Mouse (Mus musculus): Measurements from ENCODE around the gene Gm13305. TPM values are rescaled to one million over a fixed set of nuclear protein-coding genes. Genes with fewer than 3 reads are reported as not detected.
"Not testable (repeated sequence)": the region's sequence is repeated elsewhere in the genome, so short reads cannot be mapped to it uniquely, and the experiment has no call there.

The Gm13305 gene
- not detected in 2 replicates for total RNA-seq (2014; rRNA removed)
- 0.10 TPM in 1 of 2 replicates, not detected in the other for polyA plus RNA-seq (2012; rRNA removed)

GRCm38 (mm10) chr4:42168503-42168902, at the start of gene Gm13305:
TSS of gene Gm13305 (minus strand) at chr4:42168603.
- not testable (repeated sequence) for H3K36me3 ChIP-seq (ENCODE audit: control insufficient read depth, insufficient read depth, low read length); H3K27me3 ChIP-seq (ENCODE audit: control insufficient read depth, insufficient read depth, low read length); H3K4me1 ChIP-seq (ENCODE audit: control insufficient read depth, insufficient read depth, low read length); H3K9ac ChIP-seq (ENCODE audit: low read depth, low read length); H3K27ac ChIP-seq (replicated peaks; ENCODE audit: insufficient read depth, low read depth, low read length); H3K79me2 ChIP-seq (ENCODE audit: control insufficient read depth, insufficient read depth, low read length); DNase-seq (ENCODE audit: extremely low read depth, low read depth, low spot score); H3K4me3 ChIP-seq (ENCODE audit: insufficient read depth, low read depth, low read length)
- no CpG with 5 or more reads among the region's 7 CpGs for WGBS

- not testable (repeated sequence) for DNase-seq (ENCODE audit: extremely low read depth, low read depth, low spot score); H3K4me1 ChIP-seq (ENCODE audit: control insufficient read depth, insufficient read depth, low read length); H3K9ac ChIP-seq (ENCODE audit: low read depth, low read length); H3K36me3 ChIP-seq (ENCODE audit: control insufficient read depth, insufficient read depth, low read length); H3K4me3 ChIP-seq (ENCODE audit: insufficient read depth, low read depth, low read length); H3K27me3 ChIP-seq (ENCODE audit: control insufficient read depth, insufficient read depth, low read length); H3K27ac ChIP-seq (replicated peaks; ENCODE audit: insufficient read depth, low read depth, low read length); H3K79me2 ChIP-seq (ENCODE audit: control insufficient read depth, insufficient read depth, low read length)
- WGBS, result no CpG with 5 or more reads among the region's 25 CpGs
Observed at GRCm38 (mm10) chr4:42184980-42185372, 16.6 kb upstream of the Gm13305 start.

- H3K27ac ChIP-seq (replicated peaks; ENCODE audit: insufficient read depth, low read depth, low read length); H3K79me2 ChIP-seq (ENCODE audit: control insufficient read depth, insufficient read depth, low read length); H3K27me3 ChIP-seq (ENCODE audit: control insufficient read depth, insufficient read depth, low read length); H3K9ac ChIP-seq (ENCODE audit: low read depth, low read length); H3K4me3 ChIP-seq (ENCODE audit: insufficient read depth, low read depth, low read length); H3K36me3 ChIP-seq (ENCODE audit: control insufficient read depth, insufficient read depth, low read length); DNase-seq (ENCODE audit: extremely low read depth, low read depth, low spot score); H3K4me1 ChIP-seq (ENCODE audit: control insufficient read depth, insufficient read depth, low read length): not testable (repeated sequence)
- no CpG with 5 or more reads among the region's 58 CpGs for WGBS
Observed at GRCm38 (mm10) chr4:42184324-42184979, 16.0 kb upstream of the Gm13305 start.

DNA sequence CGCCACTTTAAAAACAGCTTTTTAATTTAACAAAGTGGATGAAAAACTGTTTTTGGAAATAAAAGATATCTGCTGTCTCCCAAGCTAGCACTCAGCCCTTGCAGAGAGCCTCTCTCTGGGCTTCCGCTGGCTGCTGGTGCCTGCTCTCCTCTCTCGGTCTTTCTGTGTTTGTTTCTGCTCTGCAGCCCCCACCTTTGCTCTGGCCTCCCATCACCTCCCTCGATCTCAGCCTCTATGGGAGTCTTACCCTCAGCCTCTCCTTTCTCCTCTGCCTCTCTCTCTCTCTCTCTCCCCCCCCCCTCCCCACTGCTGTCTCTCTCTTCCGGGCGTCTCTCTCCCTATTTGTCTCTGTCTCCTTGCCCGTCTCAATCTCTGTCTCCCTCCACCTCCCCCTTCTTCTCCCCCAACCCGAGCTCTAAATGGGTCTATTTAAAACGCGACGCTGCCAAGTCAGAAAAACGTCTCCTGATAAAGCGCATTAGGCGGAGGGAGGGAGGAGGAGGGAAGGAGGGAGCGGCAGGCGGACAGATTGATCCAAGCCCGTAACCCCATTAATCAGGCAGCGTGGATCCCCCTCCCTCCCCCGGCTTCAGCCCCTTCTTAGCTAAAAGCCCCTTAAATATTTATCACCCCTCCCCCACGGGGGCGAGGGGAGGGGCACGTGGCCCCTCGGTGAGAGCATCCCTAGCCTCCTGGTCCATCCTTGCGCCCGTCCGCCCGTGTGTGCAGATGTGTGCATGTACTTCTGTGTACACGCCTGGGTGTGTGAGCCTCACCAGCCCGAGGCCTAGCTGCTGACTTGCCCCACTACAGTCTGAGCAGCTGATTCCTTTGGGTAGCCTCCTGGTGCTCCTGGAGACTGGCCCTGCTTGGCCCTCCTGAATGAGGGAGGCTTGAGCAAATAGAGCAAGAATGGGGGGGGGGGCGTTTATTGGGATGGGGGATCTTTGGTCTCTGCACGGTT, 15.1 kb upstream of the Gm13305 start:
- not testable (repeated sequence) for H3K4me3 ChIP-seq (ENCODE audit: insufficient read depth, low read depth, low read length); H3K4me1 ChIP-seq (ENCODE audit: control insufficient read depth, insufficient read depth, low read length); H3K9ac ChIP-seq (ENCODE audit: low read depth, low read length); H3K79me2 ChIP-seq (ENCODE audit: control insufficient read depth, insufficient read depth, low read length); H3K36me3 ChIP-seq (ENCODE audit: control insufficient read depth, insufficient read depth, low read length); H3K27me3 ChIP-seq (ENCODE audit: control insufficient read depth, insufficient read depth, low read length); DNase-seq (ENCODE audit: extremely low read depth, low read depth, low spot score); H3K27ac ChIP-seq (replicated peaks; ENCODE audit: insufficient read depth, low read depth, low read length)
- WGBS, result no CpG with 5 or more reads among the region's 31 CpGs

GRCm38 (mm10) chr4:42178243-42178642, 9.8 kb upstream of the Gm13305 start:
- H3K9ac ChIP-seq (ENCODE audit: low read depth, low read length); H3K4me1 ChIP-seq (ENCODE audit: control insufficient read depth, insufficient read depth, low read length); H3K27me3 ChIP-seq (ENCODE audit: control insufficient read depth, insufficient read depth, low read length); H3K79me2 ChIP-seq (ENCODE audit: control insufficient read depth, insufficient read depth, low read length); H3K4me3 ChIP-seq (ENCODE audit: insufficient read depth, low read depth, low read length); H3K27ac ChIP-seq (replicated peaks; ENCODE audit: insufficient read depth, low read depth, low read length); DNase-seq (ENCODE audit: extremely low read depth, low read depth, low spot score); H3K36me3 ChIP-seq (ENCODE audit: control insufficient read depth, insufficient read depth, low read length): not testable (repeated sequence)
- WGBS, result no CpG with 5 or more reads among the region's 4 CpGs

DNA sequence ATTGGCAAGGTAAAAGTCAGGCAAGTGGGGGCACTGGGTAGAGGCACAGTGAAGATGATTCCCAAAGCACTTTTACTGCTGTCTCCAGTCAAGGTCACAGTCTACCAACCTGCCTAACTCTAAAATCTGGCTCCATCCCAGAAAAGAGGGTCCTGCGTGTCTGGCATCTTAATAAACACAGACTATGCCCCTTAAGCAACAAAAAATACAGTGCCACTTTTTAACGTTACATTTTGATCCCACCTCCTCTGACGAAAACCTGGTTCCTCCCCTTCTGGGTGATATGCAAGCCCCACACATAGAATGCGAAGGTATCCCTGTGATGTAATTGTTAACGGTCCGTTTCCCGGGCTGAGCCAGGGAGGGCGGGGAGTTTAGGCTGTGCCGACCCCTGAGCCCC, 15.3 kb downstream of the Gm13305 start, which contains the start of gene Gm13306:
Gene Gm13306 (plus strand): TSS at position 301 of the 400 bp plus-strand sequence.
- H3K27me3 ChIP-seq (ENCODE audit: control insufficient read depth, insufficient read depth, low read length); DNase-seq (ENCODE audit: extremely low read depth, low read depth, low spot score); H3K4me3 ChIP-seq (ENCODE audit: insufficient read depth, low read depth, low read length); H3K79me2 ChIP-seq (ENCODE audit: control insufficient read depth, insufficient read depth, low read length); H3K9ac ChIP-seq (ENCODE audit: low read depth, low read length); H3K36me3 ChIP-seq (ENCODE audit: control insufficient read depth, insufficient read depth, low read length); H3K27ac ChIP-seq (replicated peaks; ENCODE audit: insufficient read depth, low read depth, low read length); H3K4me1 ChIP-seq (ENCODE audit: control insufficient read depth, insufficient read depth, low read length): not testable (repeated sequence)
- no CpG with 5 or more reads among the region's 9 CpGs for WGBS

GRCm38 (mm10) chr4:42114517-42114916, 53.9 kb downstream of the Gm13305 start, which contains the start of gene Gm13304:
TSS of gene Gm13304 (plus strand) at chr4:42114817.
- H3K9ac ChIP-seq (ENCODE audit: low read depth, low read length); H3K36me3 ChIP-seq (ENCODE audit: control insufficient read depth, insufficient read depth, low read length); H3K79me2 ChIP-seq (ENCODE audit: control insufficient read depth, insufficient read depth, low read length); H3K4me1 ChIP-seq (ENCODE audit: control insufficient read depth, insufficient read depth, low read length); H3K27ac ChIP-seq (replicated peaks; ENCODE audit: insufficient read depth, low read depth, low read length); H3K27me3 ChIP-seq (ENCODE audit: control insufficient read depth, insufficient read depth, low read length); H3K4me3 ChIP-seq (ENCODE audit: insufficient read depth, low read depth, low read length); DNase-seq (ENCODE audit: extremely low read depth, low read depth, low spot score): not testable (repeated sequence)
- WGBS, result no CpG with 5 or more reads among the region's 5 CpGs

Measured in liver, adult 2 months (tissue).